Mouse (Mus musculus) right cerebral cortex, postnatal 36 days (tissue): ENCODE measurements around the gene Atp1b1.

Source experiments
- DNase-seq, 2 experiments: peaks; one replicate each; pipeline ENCODE4 v3.0.0; 2022; ENCODE audit warnings: low spot score in 2 of 2, mixed read lengths in 1 of 2

Gene Atp1b1

GRCm38 (mm10) chr1:164440708-164441407 lies 17.3 kb downstream of the Atp1b1 start:
- no peak for DNase-seq

- DNase-seq, result no peak
Observed at GRCm38 (mm10) chr1:164440230-164440629, 17.9 kb downstream of the Atp1b1 start.

GRCm38 (mm10) chr1:164436749-164437148 lies 21.4 kb downstream of the Atp1b1 start:
- DNase-seq, result no peak

GRCm38 (mm10) chr1:164434049-164434448 lies 24.1 kb downstream of the Atp1b1 start:
- no peak for DNase-seq

GRCm38 (mm10) chr1:164432649-164433048 lies 25.5 kb downstream of the Atp1b1 start:
- no peak for DNase-seq

GRCm38 (mm10) chr1:164428644-164429043 lies 29.5 kb downstream of the Atp1b1 start:
- no peak for DNase-seq

GRCm38 (mm10) chr1:164427777-164428176 lies 30.4 kb downstream of the Atp1b1 start:
- DNase-seq, result no peak

- no peak for DNase-seq
Observed at GRCm38 (mm10) chr1:164426227-164426626, 31.9 kb downstream of the Atp1b1 start.

GRCm38 (mm10) chr1:164420623-164421354 lies 37.4 kb downstream of the Atp1b1 start:
- no peak for DNase-seq

- no peak for DNase-seq
Observed at GRCm38 (mm10) chr1:164419401-164419800, 38.8 kb downstream of the Atp1b1 start.

GRCm38 (mm10) chr1:164418320-164418719 lies 39.8 kb downstream of the Atp1b1 start:
- DNase-seq, result no peak

GRCm38 (mm10) chr1:164417604-164418003 lies 40.6 kb downstream of the Atp1b1 start:
- DNase-seq, result no peak

GRCm38 (mm10) chr1:164416692-164417394 lies 41.3 kb downstream of the Atp1b1 start:
- no peak for DNase-seq

- no peak for DNase-seq
Observed at GRCm38 (mm10) chr1:164415347-164415751, 42.8 kb downstream of the Atp1b1 start.

GRCm38 (mm10) chr1:164413608-164414007 lies 44.5 kb downstream of the Atp1b1 start:
- DNase-seq, result no peak

- DNase-seq, result no peak
Observed at GRCm38 (mm10) chr1:164412906-164413305, 45.2 kb downstream of the Atp1b1 start.

- DNase-seq, result no peak
Observed at GRCm38 (mm10) chr1:164411306-164411705, 46.8 kb downstream of the Atp1b1 start.

GRCm38 (mm10) chr1:164408655-164409054 lies 49.5 kb downstream of the Atp1b1 start:
- no peak for DNase-seq

- no peak for DNase-seq
Observed at GRCm38 (mm10) chr1:164406506-164406905, 51.6 kb downstream of the Atp1b1 start.

GRCm38 (mm10) chr1:164405385-164405802 lies 52.8 kb downstream of the Atp1b1 start:
- DNase-seq, result no peak

GRCm38 (mm10) chr1:164399578-164399977 lies 58.6 kb downstream of the Atp1b1 start:
- no peak for DNase-seq

- DNase-seq, result no peak
Observed at GRCm38 (mm10) chr1:164397672-164398071, 60.5 kb downstream of the Atp1b1 start.
